In genomic region chr4:55030401-55030800, GRCm38 (mm10) we compare ENCODE assay signal across 30 mouse cellular contexts.
DNase-seq lines count a peak whose midpoint lies in the region; ATAC-seq lines count a peak whose summit lies in the region.
"Had no signal": no experiment of that assay in that cellular context is flagged by ENCODE, and none has a peak within 500 bp of the region (broad histone marks: within the 10 kb centered on the region; RNA-seq: fewer than 3 reads in every experiment).

No protein-coding gene starts in this region.

- H3K4me3 ChIP-seq in forebrain, embryonic 10.5 days, result no peak overlapping the region
- no peak overlapping the region for H3K4me3 ChIP-seq in forebrain, embryonic 15.5 days
- no peak overlapping the region for H3K4me3 ChIP-seq in heart, embryonic 10.5 days
- H3K4me3 ChIP-seq in intestine, embryonic 15.5 days (replicated peaks), result no peak overlapping the region
- H3K4me3 ChIP-seq: embryonic facial prominence, embryonic 13.5 days; erythroblast, embryonic 14.5 days; forebrain, embryonic 13.5 days; heart, embryonic 15.5 days; layer of hippocampus, adult 2 months; left cerebral cortex, adult 2 months; limb, embryonic 12.5 days; liver, embryonic 15.5 days; myocyte; neural tube, embryonic 12.5 days had no signal

- H3K4me2 ChIP-seq in forebrain, embryonic 15.5 days (replicated peaks), result no peak overlapping the region
- no peak overlapping the region for H3K4me2 ChIP-seq in intestine, embryonic 15.5 days (replicated peaks)
- H3K4me2 ChIP-seq: embryonic facial prominence, embryonic 13.5 days; forebrain, embryonic 13.5 days; heart, embryonic 15.5 days; limb, embryonic 12.5 days; liver, embryonic 15.5 days; lung, embryonic 14.5 days; neural tube, embryonic 12.5 days had no signal

- peaks cover 9% of the 10 kb centered on the region for H3K4me1 ChIP-seq in forebrain, embryonic 10.5 days
- H3K4me1 ChIP-seq in forebrain, embryonic 15.5 days, result 0 out of 2 replicates have a peak, but pooled peaks cover 10% of the 10 kb centered on the region
- H3K4me1 ChIP-seq in heart, embryonic 10.5 days, result peaks cover 15% of the 10 kb centered on the region; the same call in 1 of the 2 replicates
- no peaks in the 10 kb centered on the region for H3K4me1 ChIP-seq in intestine, embryonic 15.5 days (replicated peaks)
- H3K4me1 ChIP-seq: liver, embryonic 15.5 days had no signal

- no peak overlapping the region for H3K9ac ChIP-seq in forebrain, embryonic 15.5 days (replicated peaks)
- H3K9ac ChIP-seq in intestine, embryonic 15.5 days, result no peak overlapping the region
- H3K9ac ChIP-seq: embryonic facial prominence, embryonic 13.5 days; forebrain, embryonic 13.5 days; heart, embryonic 15.5 days; limb, embryonic 12.5 days; liver, embryonic 15.5 days; lung, embryonic 14.5 days; neural tube, embryonic 12.5 days had no signal

- no peaks in the 10 kb centered on the region for H3K27me3 ChIP-seq in forebrain, embryonic 10.5 days (ENCODE audit: poor library complexity, severe bottlenecking)
- no peaks in the 10 kb centered on the region for H3K27me3 ChIP-seq in forebrain, embryonic 15.5 days
- no peaks in the 10 kb centered on the region for H3K27me3 ChIP-seq in heart, embryonic 10.5 days (ENCODE audit: insufficient read depth, poor library complexity, severe bottlenecking)
- no peaks in the 10 kb centered on the region for H3K27me3 ChIP-seq in intestine, embryonic 15.5 days (replicated peaks)
- H3K27me3 ChIP-seq: embryonic facial prominence, embryonic 13.5 days; forebrain, embryonic 13.5 days; heart, embryonic 15.5 days; limb, embryonic 12.5 days; liver, embryonic 15.5 days; neural tube, embryonic 12.5 days had no signal

- H3K27ac ChIP-seq in forebrain, embryonic 10.5 days, result 0 out of 2 replicates have a peak overlapping the region, but pooled peaks have one; percentile 12
- no peak overlapping the region for H3K27ac ChIP-seq in forebrain, embryonic 15.5 days (replicated peaks)
- H3K27ac ChIP-seq in heart, embryonic 10.5 days, result no peak overlapping the region
- H3K27ac ChIP-seq in intestine, embryonic 15.5 days, result no peak overlapping the region
- H3K27ac ChIP-seq: embryonic facial prominence, embryonic 13.5 days; forebrain, embryonic 13.5 days; heart, embryonic 15.5 days; layer of hippocampus, adult 2 months; left cerebral cortex, adult 2 months; limb, embryonic 12.5 days; liver, embryonic 15.5 days; macrophage; neural tube, embryonic 12.5 days had no signal

- no peak for ATAC-seq in forebrain, embryonic 15.5 days (replicated peaks)
- no peak for ATAC-seq in intestine, embryonic 15.5 days
- ATAC-seq: forebrain, embryonic 13.5 days; hindbrain, embryonic 16.5 days had no signal

- DNase-seq in forebrain, embryonic 10.5 days (ENCODE audit: extremely low spot score, low spot score), result no peak
- peak; percentile 77 for DNase-seq in heart, adult 11 months
- no peak for DNase-seq in heart, embryonic 10.5 days (ENCODE audit: low spot score)
- peak; percentile 15 for DNase-seq in lung, postnatal 10 days
- DNase-seq in lung, postnatal 36 days, result no peak
- peak; percentile 87 for DNase-seq in skeletal muscle tissue, adult 2 months (ENCODE audit: low read depth, low spot score)
- DNase-seq: adrenal gland, postnatal 10 days; cerebellum, adult 11 months; cerebellum, adult 9-10 months; cerebellum, postnatal 36 days; embryo, embryonic 11 days; kidney, adult 2 months; kidney, postnatal 36 days; lung, embryonic 14.5 days; thymus, postnatal 14 days had no signal

- H3K36me3 ChIP-seq in forebrain, embryonic 10.5 days (replicated peaks), result peaks cover 94% of the 10 kb centered on the region
- peaks cover 26% of the 10 kb centered on the region for H3K36me3 ChIP-seq in forebrain, embryonic 15.5 days
- peaks cover 36% of the 10 kb centered on the region for H3K36me3 ChIP-seq in heart, embryonic 10.5 days
- H3K36me3 ChIP-seq in intestine, embryonic 15.5 days, result no peaks in the 10 kb centered on the region
- H3K36me3 ChIP-seq: G1E; heart, embryonic 15.5 days; liver, embryonic 15.5 days had no signal

- 80% methylated on average over 5 of the region's 5 CpGs for WGBS in forebrain, embryonic 10.5 days
- WGBS in forebrain, embryonic 15.5 days, result 67% methylated on average over 5 of the region's 5 CpGs
- WGBS in heart, embryonic 10.5 days, result 63% methylated on average over 5 of the region's 5 CpGs
- 85% methylated on average over 5 of the region's 5 CpGs for WGBS in intestine, embryonic 15.5 days

- H3K9me3 ChIP-seq in forebrain, embryonic 10.5 days, result no peaks in the 10 kb centered on the region
- no peaks in the 10 kb centered on the region for H3K9me3 ChIP-seq in forebrain, embryonic 15.5 days
- no peaks in the 10 kb centered on the region for H3K9me3 ChIP-seq in heart, embryonic 10.5 days
- H3K9me3 ChIP-seq in intestine, embryonic 15.5 days, result no peaks in the 10 kb centered on the region
- H3K9me3 ChIP-seq: embryonic facial prominence, embryonic 13.5 days; forebrain, embryonic 13.5 days; heart, embryonic 15.5 days; limb, embryonic 12.5 days; liver, embryonic 15.5 days; neural tube, embryonic 12.5 days had no signal

Comparison
In these comparisons a context has a peak if more than half of its experiments do, and no peak if none do; other contexts are left out.
1. DNase-seq: peak in heart, adult 11 months (single experiment), lung, postnatal 10 days (single experiment) and skeletal muscle tissue, adult 2 months (single experiment); none in forebrain, embryonic 10.5 days (single experiment), heart, embryonic 10.5 days (single experiment) and lung, postnatal 36 days (single experiment).